Mouse (Mus musculus) megakaryocyte progenitor cell, adult 5-6 weeks (primary cell): Measurements from ENCODE around the gene Cracr2a. TPM values are rescaled to one million over a fixed set of nuclear protein-coding genes. Genes with fewer than 3 reads are reported as not detected.

Experiments used
- ATAC-seq: replicated peaks from 2 replicates; pipeline ENCODE4 v1.8.0; 2016; ENCODE audit warnings: mild to moderate bottlenecking, moderate TSS enrichment, inconsistent platforms; ENCODE audit not compliant: poor library complexity
- total RNA-seq, 2 experiments: library from RNA; stranded (forward) in 1 of 2; stranded (reverse) in 1 of 2; fragments of 157-497, 149-512 nt in 1 of 2; fragments of 200-1000 nt in 1 of 2; gene quantifications; 2 replicates each; pipeline versions ENCODE4 v1.2.3 to v1.2.4; 2015 to 2017

Gene Cracr2a
- total RNA-seq, 2 experiments from 2014 or later: 4.5 to 6.2 TPM

- ATAC-seq: no peak
Measured at GRCm38 (mm10) chr6:127618686-127619085, 57.5 kb downstream of the Cracr2a start.

- ATAC-seq: peak; percentile 63
Measured at GRCm38 (mm10) chr6:127625135-127625534, 64.0 kb downstream of the Cracr2a start.

GRCm38 (mm10) chr6:127627453-127627852, 66.3 kb downstream of the Cracr2a start:
- no peak for ATAC-seq

GRCm38 (mm10) chr6:127629249-127629648, 68.1 kb downstream of the Cracr2a start:
- no peak for ATAC-seq

GRCm38 (mm10) chr6:127634858-127635257, 73.7 kb downstream of the Cracr2a start:
- ATAC-seq: no peak

GRCm38 (mm10) chr6:127635462-127636189, 74.5 kb downstream of the Cracr2a start:
- ATAC-seq: no peak

- ATAC-seq: no peak
Measured at GRCm38 (mm10) chr6:127641077-127641801, 80.1 kb downstream of the Cracr2a start.

GRCm38 (mm10) chr6:127655988-127656387, 94.8 kb downstream of the Cracr2a start:
- no peak for ATAC-seq

GRCm38 (mm10) chr6:127657152-127657551, 96.0 kb downstream of the Cracr2a start:
- ATAC-seq: no peak

- no peak for ATAC-seq
Measured at GRCm38 (mm10) chr6:127659472-127659871, 98.3 kb downstream of the Cracr2a start.

- ATAC-seq: no peak
Measured at GRCm38 (mm10) chr6:127659966-127660365, 98.8 kb downstream of the Cracr2a start.

- no peak for ATAC-seq
Measured at GRCm38 (mm10) chr6:127661717-127662292, 100.7 kb downstream of the Cracr2a start.

- no peak for ATAC-seq
Measured at GRCm38 (mm10) chr6:127663263-127663662, 102.1 kb downstream of the Cracr2a start.

- ATAC-seq: no peak
Measured at GRCm38 (mm10) chr6:127669313-127669712, 108.2 kb downstream of the Cracr2a start.

- ATAC-seq: no peak
Measured at GRCm38 (mm10) chr6:127670031-127670430, 108.9 kb downstream of the Cracr2a start.

GRCm38 (mm10) chr6:127672071-127672470, 110.9 kb downstream of the Cracr2a start:
- ATAC-seq: no peak

GRCm38 (mm10) chr6:127676866-127677265, 115.7 kb downstream of the Cracr2a start:
- no peak for ATAC-seq

GRCm38 (mm10) chr6:127678320-127678719, 117.2 kb downstream of the Cracr2a start:
- no peak for ATAC-seq

- no peak for ATAC-seq
Measured at GRCm38 (mm10) chr6:127678998-127679397, 117.9 kb downstream of the Cracr2a start.

GRCm38 (mm10) chr6:127680784-127681183, 119.6 kb downstream of the Cracr2a start:
- ATAC-seq: no peak

- no peak for ATAC-seq
Measured at GRCm38 (mm10) chr6:127683561-127683960, 122.4 kb downstream of the Cracr2a start.

GRCm38 (mm10) chr6:127684981-127685380, 123.8 kb downstream of the Cracr2a start:
- no peak for ATAC-seq
